Mouse (Mus musculus): Measurements from ENCODE around the gene Oasl1.
"Not testable (repeated sequence)": the region's sequence is repeated elsewhere in the genome, so short reads cannot be mapped to it uniquely, and the experiment has no call there.

Gene Oasl1

DNA sequence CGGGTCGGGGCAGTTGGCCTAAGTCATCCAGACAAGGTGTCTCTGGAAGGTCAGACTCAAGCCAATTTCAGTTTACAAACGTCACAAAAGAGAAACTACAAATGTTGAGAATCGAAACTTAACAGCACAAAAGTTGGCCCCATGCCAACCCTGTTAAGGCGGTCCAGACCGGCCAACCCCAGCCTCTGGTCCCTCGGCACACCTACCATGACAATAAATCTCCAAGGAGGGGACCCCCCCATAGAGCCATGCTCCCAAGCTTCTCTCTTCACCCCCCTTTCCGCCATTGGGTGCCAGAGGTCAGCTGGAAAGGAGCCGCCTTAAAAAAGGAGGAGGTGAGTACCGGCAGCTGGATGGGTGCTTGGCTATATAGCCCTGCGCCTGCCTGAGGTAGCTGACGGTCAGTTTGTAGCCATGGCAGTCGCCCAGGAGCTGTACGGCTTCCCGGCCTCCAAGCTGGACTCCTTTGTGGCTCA lies at the start of gene Oasl1:
Oasl1 (plus strand) TSS at position 243 of the 476 bp plus-strand sequence.
- DNase-seq (ENCODE audit: low read depth, low spot score) = peak; percentile 56

DNA sequence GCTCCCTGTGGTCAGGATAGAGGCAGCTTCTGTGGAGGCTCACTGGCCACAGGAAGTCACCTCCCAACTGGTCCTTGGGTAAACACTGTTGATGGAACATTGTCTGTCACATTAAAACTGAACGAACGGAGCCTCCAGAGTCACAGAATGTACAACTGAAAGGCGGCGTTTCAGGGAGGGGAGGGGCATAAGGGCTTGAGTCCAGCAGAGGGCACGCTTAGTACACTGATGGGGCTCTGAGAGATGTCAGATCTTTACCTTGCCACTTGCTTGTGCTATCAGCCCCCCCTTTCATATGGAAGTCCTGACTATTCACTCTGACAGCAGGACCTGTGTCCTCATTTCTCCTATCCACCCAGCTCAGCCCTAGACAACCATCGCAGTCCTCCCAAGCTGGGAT lies 47.2 kb upstream of the Oasl1 start:
- no peak for DNase-seq (ENCODE audit: low read depth, low spot score)

DNA sequence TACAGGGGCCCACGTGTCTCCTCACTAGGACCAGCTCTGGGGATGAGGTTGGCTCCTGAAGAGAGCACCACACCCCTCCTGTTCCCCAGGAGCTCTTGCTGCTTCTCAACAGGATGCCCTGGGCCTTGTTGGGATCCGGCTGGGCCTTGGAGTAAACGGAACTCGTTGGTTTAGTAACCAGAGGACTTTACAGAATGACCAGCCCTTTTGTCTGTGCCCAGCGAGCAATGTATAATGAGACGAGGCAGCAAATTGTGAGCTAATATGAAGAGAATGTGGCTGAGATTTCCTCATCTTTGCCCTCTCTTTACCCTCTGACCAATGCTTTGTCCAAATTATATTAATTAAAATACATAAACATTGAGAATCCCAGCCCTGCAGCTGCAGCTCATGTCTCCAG lies 46.7 kb upstream of the Oasl1 start:
- DNase-seq (ENCODE audit: low read depth, low spot score) = no peak

DNA sequence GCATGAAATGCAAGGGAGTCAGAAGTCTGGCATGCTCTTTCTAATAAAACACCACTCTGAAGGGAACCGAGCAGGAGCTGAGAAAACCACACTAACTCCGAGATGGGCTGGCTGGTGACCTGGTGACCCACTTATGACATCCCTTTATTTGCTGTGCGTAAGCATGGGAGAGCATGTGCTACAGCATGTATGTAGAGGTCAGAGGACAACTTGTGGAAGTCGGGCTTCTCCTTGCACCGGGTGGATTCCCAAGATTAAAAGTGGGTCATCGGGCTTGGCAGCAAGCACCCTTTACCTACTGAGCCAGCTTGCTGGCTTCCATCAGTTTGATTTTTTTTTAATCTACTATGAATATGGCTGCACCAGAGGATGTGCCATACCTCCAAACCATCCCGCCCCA lies 45.6 kb upstream of the Oasl1 start:
- no peak for DNase-seq (ENCODE audit: low read depth, low spot score)

DNA sequence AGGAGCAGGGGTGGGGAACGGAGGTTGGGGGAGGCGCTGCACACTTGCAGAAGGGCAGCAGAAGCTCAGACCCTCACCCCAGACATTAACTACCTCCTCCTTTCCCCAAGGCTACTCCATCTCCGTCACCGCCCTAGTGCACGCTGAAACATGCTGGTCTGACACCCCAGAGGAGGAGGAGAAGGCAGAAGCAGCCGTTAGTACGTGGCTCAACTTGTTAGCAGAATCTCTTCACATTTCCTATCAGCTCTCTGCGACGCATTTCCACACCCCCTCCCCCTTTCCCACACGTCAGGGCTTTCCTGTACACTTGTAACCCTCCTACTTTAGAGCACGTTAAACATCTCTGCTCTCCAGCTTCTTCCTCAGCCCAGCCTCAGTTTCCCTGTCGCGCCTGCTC lies 43.6 kb upstream of the Oasl1 start:
- DNase-seq (ENCODE audit: low read depth, low spot score) = no peak

DNA sequence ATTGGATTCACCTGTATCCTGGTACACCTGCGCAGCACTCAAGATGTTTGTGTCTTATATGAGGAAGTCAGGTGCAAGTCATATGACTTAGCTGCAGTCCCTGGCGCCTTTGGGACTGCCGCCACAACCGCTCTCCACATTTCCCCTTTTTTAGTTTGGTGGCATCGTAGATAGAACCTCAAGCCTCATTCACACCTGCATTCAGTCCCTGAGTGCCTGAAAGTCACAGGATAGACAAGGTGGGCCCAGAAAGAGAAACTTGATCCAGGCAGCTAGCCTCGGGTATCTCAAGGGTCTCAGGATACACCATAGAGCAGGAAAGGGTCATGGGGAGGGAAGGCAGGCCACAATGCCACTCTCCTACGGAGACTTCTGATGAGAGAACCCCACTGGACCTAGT lies 40.7 kb upstream of the Oasl1 start:
- DNase-seq (ENCODE audit: low read depth, low spot score) = not testable (repeated sequence)

DNA sequence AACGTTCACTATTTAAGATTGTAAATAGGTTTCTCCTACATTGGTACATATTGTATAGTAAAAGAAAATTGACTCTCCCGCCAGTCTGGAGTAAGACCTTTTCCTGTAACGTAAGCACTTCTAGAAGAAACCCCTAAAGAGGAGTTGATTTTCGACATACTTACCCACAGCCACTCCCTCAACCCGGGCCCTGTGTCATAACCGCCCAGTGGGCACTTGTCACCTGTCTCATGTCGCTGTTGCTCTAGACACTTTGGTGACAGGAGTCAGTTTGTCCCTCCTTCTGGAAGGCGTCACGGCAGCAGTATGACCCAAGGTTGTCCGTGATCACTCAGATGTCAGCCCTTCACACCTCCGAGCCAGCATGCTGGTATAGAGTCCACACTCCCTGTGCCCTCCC lies 40.0 kb upstream of the Oasl1 start:
- DNase-seq (ENCODE audit: low read depth, low spot score) = no peak

DNA sequence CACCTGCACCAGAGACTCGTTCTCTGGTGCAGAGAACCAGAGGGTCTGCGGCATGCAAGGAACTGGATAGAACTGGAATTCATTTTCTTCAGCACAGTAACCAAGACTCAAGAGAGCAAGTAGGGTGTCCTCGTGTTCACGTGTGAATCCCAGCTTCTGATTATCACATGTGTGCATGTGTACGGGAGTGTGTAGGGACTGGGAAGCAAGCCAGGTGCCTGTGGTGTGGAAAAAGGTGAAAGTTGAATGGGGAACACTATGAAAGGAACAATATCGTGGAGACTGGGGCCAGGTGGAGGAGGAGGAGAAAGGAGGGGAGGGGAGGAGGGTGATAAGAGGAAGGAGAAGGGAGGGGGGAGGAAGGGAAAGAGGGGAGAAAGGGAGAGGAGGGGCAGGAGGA lies 36.2 kb upstream of the Oasl1 start:
- DNase-seq (ENCODE audit: low read depth, low spot score) = no peak

DNA sequence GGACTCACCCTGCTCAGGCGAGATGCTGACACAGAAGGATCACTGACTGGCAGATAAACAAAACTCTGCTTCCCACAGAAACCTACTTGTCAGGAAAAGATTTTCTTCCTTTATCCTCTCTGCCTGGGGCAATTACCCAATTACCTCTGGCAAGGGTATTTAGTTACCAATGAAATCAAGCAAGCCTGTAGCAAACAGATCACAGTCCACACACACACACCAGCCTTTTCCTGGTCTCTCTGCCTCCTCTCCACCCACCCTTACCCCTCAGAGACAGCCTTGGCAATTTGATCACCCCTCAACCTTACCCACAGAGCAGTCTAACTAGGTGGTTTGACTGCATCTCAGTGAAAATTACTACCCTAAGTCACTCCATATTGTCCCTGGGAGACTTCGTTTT lies 34.0 kb upstream of the Oasl1 start:
- DNase-seq (ENCODE audit: low read depth, low spot score) = no peak

DNA sequence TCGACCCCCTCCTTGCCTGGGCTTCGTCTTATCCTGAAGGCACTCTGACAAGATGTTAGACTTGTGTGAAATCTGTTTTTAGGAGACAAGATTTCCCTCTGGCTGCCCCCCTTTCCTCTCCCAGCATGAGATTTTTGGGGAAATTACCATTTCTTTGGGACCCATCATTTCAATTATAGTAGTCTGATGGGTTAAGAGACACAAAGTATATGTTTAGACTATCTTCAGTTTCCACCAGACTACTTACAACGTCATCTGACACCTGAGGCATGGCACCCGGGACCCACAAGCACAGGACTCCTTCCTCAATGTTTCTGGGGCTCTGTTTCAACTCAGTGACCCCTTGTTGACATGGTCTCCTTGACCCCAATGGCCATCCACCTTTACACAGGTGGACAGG lies 27.5 kb upstream of the Oasl1 start:
- DNase-seq (ENCODE audit: low read depth, low spot score) = no peak

DNA sequence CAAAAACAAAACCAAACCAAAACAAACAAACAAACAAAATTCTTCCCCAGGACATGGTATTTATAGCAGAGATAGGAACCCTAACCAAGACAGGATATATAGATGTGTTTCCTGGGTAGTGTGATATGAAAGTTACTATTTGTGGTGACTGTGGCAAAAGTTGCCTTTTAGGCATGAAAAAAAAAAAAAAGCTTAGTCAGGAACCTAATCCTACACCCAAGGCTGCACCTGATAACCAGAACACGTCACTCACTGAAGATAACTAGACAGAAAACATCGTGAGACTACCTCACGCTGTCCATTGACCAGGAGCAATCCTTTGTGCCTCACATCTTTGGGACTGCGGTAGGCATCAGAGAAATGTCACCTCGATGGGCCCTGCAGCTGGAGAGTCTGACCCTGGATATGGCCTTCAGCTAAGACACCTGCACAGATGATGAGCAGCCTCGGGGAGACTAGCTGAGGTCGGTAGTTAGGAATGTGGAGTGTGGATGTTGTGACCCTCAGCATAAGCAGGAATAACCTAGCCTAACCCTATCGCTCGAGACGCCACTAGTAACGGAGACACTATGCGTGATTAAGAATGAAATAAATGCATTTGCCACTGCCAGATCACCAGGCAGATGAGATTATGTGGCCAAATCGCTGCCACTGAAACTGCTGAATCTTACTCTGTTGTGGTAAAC lies 26.2 kb upstream of the Oasl1 start, which contains the start of gene Oasl2:
Oasl2 (plus strand) TSS at position 249 of the 686 bp plus-strand sequence.
- DNase-seq (ENCODE audit: low read depth, low spot score) = no peak

DNA sequence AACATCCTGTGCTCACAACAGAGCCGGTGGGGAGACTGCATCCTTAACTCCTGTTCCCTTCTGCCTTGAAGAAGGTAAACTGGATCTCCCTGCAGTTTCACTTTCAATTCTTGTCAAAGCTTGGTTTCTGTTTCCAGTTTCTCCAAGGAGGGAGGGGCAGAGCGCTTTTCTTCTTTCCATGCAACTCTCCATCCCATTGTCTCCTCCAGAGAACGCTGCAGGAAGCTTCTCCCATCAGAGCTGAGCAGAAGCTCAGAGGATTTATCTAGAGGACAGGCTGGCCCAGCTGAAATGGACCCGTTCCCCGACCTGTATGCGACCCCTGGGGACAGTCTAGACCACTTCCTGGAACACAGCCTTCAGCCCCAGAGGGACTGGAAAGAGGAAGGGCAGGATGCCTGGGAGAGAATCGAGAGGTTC lies 25.7 kb upstream of the Oasl1 start:
- peak; percentile 33 for DNase-seq (ENCODE audit: low read depth, low spot score)

DNA sequence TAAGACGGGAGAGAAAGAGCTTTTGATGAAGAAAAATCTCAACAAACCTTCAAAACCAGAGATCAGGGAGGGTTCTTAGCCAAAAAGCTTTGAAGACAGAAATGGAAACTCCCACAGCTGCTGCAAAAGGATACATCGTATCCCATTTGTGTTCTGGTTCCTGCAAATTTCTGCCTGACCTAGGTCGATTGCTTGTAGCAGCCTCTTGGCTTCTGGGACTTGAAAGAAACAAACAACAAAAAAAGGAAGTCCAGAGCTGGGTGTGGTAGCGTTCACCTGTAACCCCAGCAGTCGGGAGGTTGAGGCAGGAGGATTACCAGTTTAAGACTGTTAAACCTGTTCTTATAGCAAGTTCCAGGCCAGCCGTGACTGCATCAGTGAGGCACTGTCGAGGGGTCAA lies 24.2 kb upstream of the Oasl1 start:
- no peak for DNase-seq (ENCODE audit: low read depth, low spot score)

DNA sequence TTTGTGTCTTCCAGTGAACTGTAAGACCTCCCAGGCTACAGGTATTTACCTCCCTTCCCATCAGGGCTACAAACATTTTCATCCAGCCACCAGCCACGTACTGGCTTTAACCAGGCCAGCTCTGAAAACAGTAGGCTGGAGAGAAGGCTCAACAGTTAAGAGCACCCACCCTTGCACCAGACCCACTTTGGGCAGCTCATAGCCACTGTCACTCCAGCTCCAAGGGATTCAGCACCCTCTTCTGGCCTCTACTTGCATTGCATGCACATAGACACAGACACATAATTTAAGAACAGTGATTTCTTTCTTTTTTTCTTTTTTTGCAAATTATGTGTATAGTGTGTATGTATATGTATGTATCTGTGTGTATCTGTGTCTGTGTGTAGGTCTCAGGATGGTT lies 20.6 kb upstream of the Oasl1 start:
- no peak for DNase-seq (ENCODE audit: low read depth, low spot score)

DNA sequence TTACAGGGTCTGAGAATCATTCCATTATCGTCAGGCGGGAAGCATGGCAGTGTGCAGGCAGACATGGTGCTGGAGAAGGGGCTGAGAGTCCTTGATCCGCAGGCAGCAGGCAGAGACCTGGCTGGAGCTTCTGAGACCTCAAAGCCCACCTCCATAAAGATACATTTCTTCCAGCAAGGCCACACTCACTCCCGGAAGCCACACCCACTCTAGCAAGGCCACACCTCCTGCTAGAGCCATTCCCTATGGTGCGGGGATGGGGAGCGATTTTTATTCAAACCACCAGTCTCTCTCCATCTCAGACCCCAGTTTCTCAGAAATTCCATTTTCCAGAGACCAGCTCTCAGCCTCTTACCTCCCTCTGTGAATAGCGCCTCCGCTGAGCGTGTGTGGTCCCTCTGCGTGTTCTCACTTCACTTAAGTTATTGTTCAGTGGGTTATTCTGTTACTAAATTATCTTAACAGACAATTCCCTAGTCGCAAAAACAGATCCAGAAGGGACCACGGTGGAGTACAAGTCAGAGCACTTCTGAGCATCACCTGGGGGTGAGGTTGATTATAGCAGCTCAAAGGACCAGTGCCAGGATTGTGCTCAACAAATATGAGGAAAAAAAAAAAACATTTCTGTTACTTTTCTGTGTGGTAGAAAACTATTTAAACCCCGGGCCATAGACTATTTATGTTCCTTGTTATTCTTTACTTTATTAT lies 14.3 kb upstream of the Oasl1 start:
- DNase-seq (ENCODE audit: low read depth, low spot score) = no peak

DNA sequence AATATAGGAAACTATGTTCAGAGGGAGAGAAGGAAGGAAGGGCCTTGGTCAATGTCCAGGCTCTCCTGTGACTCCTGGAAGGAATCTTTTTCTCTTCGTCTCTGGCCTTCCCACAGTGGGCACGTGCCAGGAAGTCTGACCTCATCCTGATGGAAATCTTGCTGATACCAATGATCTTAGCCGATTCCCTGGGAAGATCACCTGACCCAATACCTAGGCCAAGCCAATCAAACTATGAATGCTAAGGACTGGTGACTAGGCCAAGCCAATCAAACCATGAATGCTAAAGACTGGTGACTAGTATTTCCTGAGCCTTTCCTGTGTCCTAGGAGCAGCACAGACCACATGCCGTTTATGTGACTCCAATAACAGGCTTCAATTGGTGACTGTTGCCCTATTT lies 9.4 kb upstream of the Oasl1 start:
- DNase-seq (ENCODE audit: low read depth, low spot score) = no peak

DNA sequence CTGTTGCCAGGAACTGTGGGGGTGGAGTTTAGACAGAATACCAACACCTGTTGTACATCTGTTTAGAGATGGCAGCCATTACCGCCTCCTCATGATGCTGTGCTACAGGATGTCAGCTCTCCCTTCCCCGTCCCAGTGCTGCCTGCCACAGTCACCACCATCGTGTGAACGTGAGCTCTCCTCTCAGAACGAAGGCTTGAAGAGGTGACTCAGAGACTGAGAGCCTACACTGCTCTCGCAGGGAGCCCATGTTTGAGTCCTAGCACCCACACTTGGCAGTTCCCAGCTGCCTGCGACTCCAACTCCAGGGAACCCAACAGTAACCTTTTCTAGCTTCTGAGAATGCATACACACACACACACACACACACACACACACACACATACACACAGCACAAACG lies 8.2 kb upstream of the Oasl1 start:
- no peak for DNase-seq (ENCODE audit: low read depth, low spot score)

DNA sequence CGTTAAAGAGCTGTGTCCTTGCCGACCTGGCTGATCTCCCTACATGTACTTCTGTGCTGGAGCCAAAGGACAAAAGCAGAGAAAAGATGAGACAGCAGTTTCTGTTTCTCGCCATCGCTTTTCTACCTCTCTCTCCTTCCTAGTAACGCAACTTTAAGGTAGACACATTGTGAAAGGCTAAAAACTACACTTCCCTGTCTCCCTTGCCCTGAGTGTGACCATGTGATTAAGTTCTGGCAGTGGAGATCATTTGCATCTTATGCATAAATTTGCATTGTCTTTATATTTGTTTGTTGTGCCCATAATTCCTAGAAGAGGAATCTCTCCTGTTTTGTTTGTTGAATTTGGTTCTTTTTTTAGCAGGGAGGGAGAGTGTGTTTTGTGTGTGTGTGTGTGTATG lies 7.2 kb upstream of the Oasl1 start:
- DNase-seq (ENCODE audit: low read depth, low spot score) = no peak

DNA sequence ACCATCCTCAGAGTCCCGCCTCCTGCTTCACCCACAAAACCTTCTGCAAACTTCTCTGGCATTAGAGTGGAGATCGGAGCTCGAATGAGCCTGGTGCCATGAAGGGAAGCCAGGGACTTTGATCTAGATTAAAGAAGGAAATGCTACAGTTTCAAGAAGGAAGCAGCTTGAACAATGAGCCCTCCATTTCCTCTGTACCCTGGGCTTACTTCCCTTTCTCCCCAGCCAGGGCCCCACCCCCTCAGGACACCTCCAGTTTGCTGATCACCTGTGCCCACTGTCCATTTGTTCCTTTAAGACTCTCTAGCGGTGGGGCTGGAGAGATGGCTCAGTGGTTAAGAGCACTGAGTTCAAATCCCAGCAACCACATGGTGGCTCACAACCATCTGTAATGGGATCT lies 6.3 kb upstream of the Oasl1 start:
- DNase-seq (ENCODE audit: low read depth, low spot score) = no peak

DNA sequence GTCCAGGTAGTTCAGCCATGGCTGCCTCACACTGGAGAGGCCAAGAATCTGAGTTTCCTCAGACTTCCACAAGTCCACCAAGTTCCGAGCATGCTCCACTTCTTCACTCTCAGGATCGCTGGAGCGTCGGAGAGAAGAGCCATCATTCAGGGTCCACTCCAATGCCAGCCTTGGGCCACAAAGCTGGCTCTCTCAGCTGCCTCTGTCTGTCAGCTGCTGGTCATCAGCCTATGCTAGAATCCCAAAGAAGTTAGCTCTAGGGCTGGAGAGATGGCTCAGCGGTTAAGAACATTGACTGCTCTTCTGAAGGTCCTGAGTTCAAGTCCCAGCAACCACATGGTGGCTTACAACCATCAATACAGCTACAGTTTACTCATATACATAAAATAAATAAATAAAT lies 5.7 kb upstream of the Oasl1 start:
- DNase-seq (ENCODE audit: low read depth, low spot score) = not testable (repeated sequence)

DNA sequence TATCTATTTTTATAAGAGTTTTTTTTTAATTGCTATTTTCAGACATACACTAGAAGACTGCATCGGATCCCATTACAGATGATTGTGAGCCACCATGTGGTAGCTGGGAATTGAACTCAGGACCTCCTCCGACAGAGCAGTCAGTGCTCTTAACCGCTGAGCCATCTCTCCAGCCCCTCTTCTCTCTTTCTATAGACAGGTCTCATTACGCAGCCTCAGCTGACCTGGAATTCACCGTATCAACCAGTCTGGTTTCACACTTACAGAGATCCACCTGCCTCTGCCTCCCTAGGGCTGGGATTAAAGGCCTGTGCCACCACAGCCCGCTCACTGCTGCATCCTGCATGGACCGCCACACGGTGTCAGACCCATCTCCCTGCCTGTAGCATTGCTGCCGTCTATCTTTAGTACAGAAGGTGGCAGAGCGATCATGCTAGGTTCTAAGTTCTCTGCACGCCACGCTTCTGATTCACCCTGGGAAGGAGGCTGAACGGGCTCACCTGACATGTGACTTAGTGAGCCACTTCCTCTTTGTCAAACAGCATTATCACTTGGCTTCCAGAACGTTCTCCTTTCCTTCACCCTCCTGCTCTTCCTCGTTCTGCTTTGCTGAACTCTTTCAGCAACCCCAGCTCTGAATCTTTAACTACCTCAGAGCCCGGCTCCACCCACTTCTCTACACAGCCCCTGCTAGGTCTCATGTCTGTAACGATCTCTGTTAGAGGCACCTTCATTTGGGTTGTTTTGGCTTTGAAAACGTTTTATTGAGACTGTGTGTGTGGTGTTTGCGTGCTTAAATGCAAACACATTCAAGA lies 1.3 kb upstream of the Oasl1 start:
- DNase-seq (ENCODE audit: low read depth, low spot score) = peak; percentile 29

DNA sequence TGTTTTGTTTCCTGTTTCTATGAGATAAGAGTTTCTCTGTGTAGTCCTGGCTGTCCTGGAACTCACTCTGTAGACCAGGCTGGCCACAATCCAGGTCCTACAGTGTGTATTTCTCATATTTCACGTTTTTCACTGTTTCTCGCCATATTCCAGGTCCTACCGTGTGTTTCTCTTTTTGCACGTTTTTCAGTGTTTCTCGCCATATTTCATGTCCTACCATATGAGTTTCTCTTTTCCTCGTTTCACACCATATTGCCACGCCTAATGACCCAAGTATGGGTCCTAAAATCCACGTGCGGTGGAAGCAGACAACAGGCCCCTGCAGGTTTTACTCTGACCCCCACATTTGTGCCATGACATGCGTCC lies 691 bp upstream of the Oasl1 start:
- no peak for DNase-seq (ENCODE audit: low read depth, low spot score)

Measured in skeletal muscle tissue, adult 2 months (tissue).